Mouse (Mus musculus): ENCODE data around the gene Cspg5. TPM values are rescaled to one million over a fixed set of nuclear protein-coding genes. Genes with fewer than 3 reads are reported as not detected.

Cspg5 gene
- polyA plus RNA-seq, 1 experiment from 2014 or later: 2.1 TPM

DNA sequence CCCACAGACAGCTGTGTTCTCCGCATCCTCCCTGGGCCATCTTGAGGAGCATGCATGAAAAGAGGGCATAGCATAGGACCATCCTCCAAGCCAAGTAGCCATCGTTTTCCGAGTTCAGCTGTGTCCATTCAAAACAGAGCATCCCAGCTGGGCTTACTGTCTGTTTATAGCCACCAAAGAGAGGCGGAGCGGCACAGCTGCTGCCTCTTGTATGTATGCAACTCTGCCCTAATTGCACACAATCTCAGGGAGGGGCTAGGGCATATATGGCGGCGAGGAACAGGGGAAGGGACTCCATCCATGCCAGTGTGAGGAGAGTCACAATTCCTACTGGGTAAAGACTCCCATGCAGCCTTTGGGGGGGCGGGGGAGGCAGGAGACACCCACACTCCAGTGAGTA lies 19.6 kb downstream of the Cspg5 start:
- DNase-seq (ENCODE audit: low spot score): no peak
- WGBS: 87% methylated on average over 8 of the region's 8 CpGs
- Histone ChIP-seq H3K27ac (replicated peaks) (no peak overlapping the region; the same call in 1 of the 2 replicates), H3K27me3 (replicated peaks; ENCODE audit: low read depth, poor library complexity, severe bottlenecking) (no peaks in the 10 kb centered on the region), H3K9me3 (no peaks in the 10 kb centered on the region), H3K36me3 (replicated peaks) (no peaks in the 10 kb centered on the region; the same call in 1 of the 2 replicates), H3K4me1 (no peaks in the 10 kb centered on the region; the same call in 1 of the 2 replicates), H3K4me3 (no peak overlapping the region)

- Histone ChIP-seq H3K4me3 (no peak overlapping the region), H3K27me3 (replicated peaks; ENCODE audit: low read depth, poor library complexity, severe bottlenecking) (no peaks in the 10 kb centered on the region), H3K4me1 (no peaks in the 10 kb centered on the region), H3K36me3 (replicated peaks) (no peaks in the 10 kb centered on the region; the same call in 1 of the 2 replicates), H3K27ac (replicated peaks) (no peak overlapping the region), H3K9me3 (no peaks in the 10 kb centered on the region)
- no peak for DNase-seq (ENCODE audit: low spot score)
- 82% methylated on average over 9 of the region's 9 CpGs for WGBS
Measured at GRCm38 (mm10) chr9:110264991-110265390, 21.4 kb downstream of the Cspg5 start.

GRCm38 (mm10) chr9:110268416-110268815 lies 24.8 kb downstream of the Cspg5 start:
- no peak for DNase-seq (ENCODE audit: low spot score)
- WGBS: 96% methylated on average over 10 of the region's 10 CpGs
- Histone ChIP-seq H3K4me3 (no peak overlapping the region), H3K9me3 (no peaks in the 10 kb centered on the region), H3K27ac (replicated peaks) (no peak overlapping the region), H3K36me3 (replicated peaks) (no peaks in the 10 kb centered on the region), H3K4me1 (no peaks in the 10 kb centered on the region), H3K27me3 (replicated peaks; ENCODE audit: low read depth, poor library complexity, severe bottlenecking) (no peaks in the 10 kb centered on the region)

DNA sequence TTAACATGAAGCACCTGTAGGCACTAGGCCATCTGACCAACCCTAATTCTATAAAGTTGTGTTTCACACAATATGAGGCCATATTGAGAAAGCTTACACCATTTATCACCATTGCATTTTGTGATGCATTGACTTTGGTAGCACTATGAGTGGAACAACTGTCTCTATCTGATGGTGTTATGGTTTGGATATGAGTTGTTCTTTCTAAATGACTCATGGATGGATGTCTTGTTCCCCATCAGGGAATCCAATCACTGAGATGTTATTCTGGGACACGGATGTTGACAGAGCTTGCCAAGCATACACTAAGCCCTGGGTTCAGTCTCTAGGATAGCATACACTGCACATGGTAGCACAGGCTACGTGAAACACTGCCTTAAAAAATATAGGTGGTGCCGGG lies 28.7 kb downstream of the Cspg5 start:
- H3K27ac ChIP-seq (replicated peaks): no peak overlapping the region
- H3K4me1 ChIP-seq: no peaks in the 10 kb centered on the region
- no peak overlapping the region for H3K4me3 ChIP-seq
- DNase-seq (ENCODE audit: low spot score): no peak
- no peaks in the 10 kb centered on the region for H3K27me3 ChIP-seq (replicated peaks; ENCODE audit: low read depth, poor library complexity, severe bottlenecking)
- H3K36me3 ChIP-seq (replicated peaks): no peaks in the 10 kb centered on the region
- no peaks in the 10 kb centered on the region for H3K9me3 ChIP-seq
- WGBS: 93% methylated on average over 3 of the region's 3 CpGs

DNA sequence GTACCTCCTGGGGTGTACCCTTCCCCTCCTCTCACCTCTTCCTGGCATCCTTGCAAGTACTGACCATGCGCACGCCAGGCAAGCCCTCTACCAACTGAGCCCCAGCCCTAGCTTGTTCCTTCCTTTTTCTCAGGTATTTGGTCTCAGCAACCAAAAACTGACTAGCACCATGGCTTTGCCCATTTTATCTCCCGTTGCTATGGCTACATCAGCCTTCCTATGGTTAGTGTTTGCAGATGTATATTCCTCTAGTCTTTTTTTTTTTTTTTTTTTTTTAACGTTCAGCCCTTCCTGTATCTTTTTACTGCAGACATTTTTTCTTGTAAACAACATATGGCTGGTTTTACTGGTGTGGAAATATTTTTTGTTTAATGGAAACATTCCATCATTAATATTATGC lies 29.9 kb downstream of the Cspg5 start:
- no peak overlapping the region for H3K4me3 ChIP-seq
- no peaks in the 10 kb centered on the region for H3K4me1 ChIP-seq
- no peaks in the 10 kb centered on the region for H3K36me3 ChIP-seq (replicated peaks)
- no peak overlapping the region for H3K27ac ChIP-seq (replicated peaks)
- 79% methylated on average over 4 of the region's 4 CpGs for WGBS
- no peaks in the 10 kb centered on the region for H3K27me3 ChIP-seq (replicated peaks; ENCODE audit: low read depth, poor library complexity, severe bottlenecking)
- no peak for DNase-seq (ENCODE audit: low spot score)
- no peaks in the 10 kb centered on the region for H3K9me3 ChIP-seq

DNA sequence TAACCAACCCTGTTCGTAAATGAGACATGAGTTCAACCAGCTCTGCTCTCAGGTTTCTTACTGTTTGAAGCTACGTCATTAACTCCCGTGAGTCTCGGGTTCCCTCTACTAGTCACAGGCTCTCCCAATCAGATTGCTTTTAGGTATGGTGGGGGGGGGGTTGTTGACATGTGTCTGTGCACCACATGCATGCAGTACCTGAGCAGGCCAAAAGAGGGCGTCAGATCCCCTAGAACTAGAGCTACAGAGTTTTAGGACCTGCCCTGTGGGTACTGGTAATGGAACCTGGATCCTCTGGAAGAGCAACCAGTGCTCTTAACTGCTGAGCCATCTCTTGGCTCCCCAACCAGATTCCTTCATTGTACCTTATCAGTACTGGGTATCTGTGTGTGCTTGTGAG lies 32.3 kb downstream of the Cspg5 start:
- no peak overlapping the region for H3K27ac ChIP-seq (replicated peaks)
- no peaks in the 10 kb centered on the region for H3K27me3 ChIP-seq (replicated peaks; ENCODE audit: low read depth, poor library complexity, severe bottlenecking)
- 59% methylated on average over 5 of the region's 5 CpGs for WGBS
- no peak for DNase-seq (ENCODE audit: low spot score)
- no peaks in the 10 kb centered on the region for H3K4me1 ChIP-seq
- H3K9me3 ChIP-seq: no peaks in the 10 kb centered on the region
- no peak overlapping the region for H3K4me3 ChIP-seq
- H3K36me3 ChIP-seq (replicated peaks): no peaks in the 10 kb centered on the region

DNA sequence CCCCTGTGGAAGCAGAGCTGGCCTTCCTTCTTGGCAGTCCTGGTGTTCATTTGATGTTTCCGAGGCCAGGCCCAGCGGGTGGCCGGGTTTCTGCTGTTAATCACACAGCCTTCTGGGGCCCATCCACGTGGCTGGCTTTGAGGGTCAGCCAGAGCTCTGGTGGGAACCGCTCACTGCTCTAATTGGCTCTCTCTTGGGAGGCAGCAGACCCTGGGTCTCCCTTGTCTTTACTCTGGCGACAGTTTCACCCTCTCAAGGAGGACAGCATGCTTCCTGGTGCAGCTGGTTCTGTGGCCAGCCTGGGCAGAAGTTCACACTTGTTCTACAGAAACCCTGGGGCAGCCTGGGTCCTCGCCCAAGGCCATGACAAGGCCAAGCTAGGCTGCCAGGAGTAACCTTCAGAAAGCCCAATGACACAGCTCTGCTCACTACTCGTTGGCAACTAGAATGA lies 33.9 kb downstream of the Cspg5 start:
- H3K4me3 ChIP-seq: no peak overlapping the region
- H3K9me3 ChIP-seq: no peaks in the 10 kb centered on the region
- H3K27me3 ChIP-seq (replicated peaks; ENCODE audit: low read depth, poor library complexity, severe bottlenecking): no peaks in the 10 kb centered on the region
- WGBS: 60% methylated on average over 8 of the region's 8 CpGs
- H3K36me3 ChIP-seq (replicated peaks): no peaks in the 10 kb centered on the region
- no peak overlapping the region for H3K27ac ChIP-seq (replicated peaks)
- no peaks in the 10 kb centered on the region for H3K4me1 ChIP-seq
- DNase-seq (ENCODE audit: low spot score): no peak

GRCm38 (mm10) chr9:110284075-110284697 lies 40.6 kb downstream of the Cspg5 start:
- Histone ChIP-seq H3K27ac (replicated peaks) (no peak overlapping the region), H3K27me3 (replicated peaks; ENCODE audit: low read depth, poor library complexity, severe bottlenecking) (no peaks in the 10 kb centered on the region), H3K4me3 (no peak overlapping the region), H3K9me3 (no peaks in the 10 kb centered on the region), H3K36me3 (replicated peaks) (no peaks in the 10 kb centered on the region), H3K4me1 (peaks cover 9% of the 10 kb centered on the region; the same call in 1 of the 2 replicates)
- WGBS: 97% methylated on average over 10 of the region's 10 CpGs
- no peak for DNase-seq (ENCODE audit: low spot score)

DNA sequence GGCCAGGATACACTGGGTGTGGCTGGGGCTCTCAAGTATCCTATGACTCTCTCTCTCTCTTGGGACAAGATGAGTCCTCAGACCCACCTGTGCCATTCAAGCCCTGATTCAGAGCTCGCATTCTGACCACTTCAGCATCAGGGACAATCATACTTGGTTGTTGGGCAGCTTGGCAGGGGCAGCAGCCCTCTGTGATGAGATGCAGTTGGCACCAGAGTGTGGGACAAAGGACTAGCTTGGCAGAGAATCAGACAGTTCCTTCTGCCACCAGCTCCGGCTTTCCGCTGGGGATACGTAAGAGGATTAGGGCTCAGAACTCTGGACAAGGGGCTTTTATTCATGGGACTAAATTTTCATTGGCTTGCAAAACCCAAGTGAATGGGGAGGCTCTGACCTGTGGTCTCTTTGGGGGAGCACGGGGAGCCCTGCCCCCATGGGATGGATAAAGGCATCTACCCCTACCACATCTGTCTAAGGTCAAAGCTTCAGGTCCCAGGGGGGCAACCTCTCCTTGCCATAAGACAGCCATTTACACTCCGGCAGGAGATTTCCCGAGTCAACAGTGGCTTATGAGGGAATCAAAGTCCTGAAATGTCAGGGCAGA lies 43.8 kb downstream of the Cspg5 start:
- no peak overlapping the region for H3K27ac ChIP-seq (replicated peaks)
- DNase-seq (ENCODE audit: low spot score): no peak
- H3K4me1 ChIP-seq: peaks cover 9% of the 10 kb centered on the region; the same call in 1 of the 2 replicates
- H3K36me3 ChIP-seq (replicated peaks): no peaks in the 10 kb centered on the region
- 70% methylated on average over 7 of the region's 7 CpGs for WGBS
- H3K4me3 ChIP-seq: no peak overlapping the region
- H3K27me3 ChIP-seq (replicated peaks; ENCODE audit: low read depth, poor library complexity, severe bottlenecking): no peaks in the 10 kb centered on the region
- H3K9me3 ChIP-seq: no peaks in the 10 kb centered on the region

GRCm38 (mm10) chr9:110293254-110293718 lies 49.7 kb downstream of the Cspg5 start:
- Histone ChIP-seq H3K36me3 (replicated peaks) (no peaks in the 10 kb centered on the region), H3K9me3 (no peaks in the 10 kb centered on the region), H3K4me3 (no peak overlapping the region), H3K4me1 (peaks cover 11% of the 10 kb centered on the region), H3K27ac (replicated peaks) (no peak overlapping the region), H3K27me3 (replicated peaks; ENCODE audit: low read depth, poor library complexity, severe bottlenecking) (no peaks in the 10 kb centered on the region)
- no peak for DNase-seq (ENCODE audit: low spot score)
- 54% methylated on average over 12 of the region's 12 CpGs for WGBS

GRCm38 (mm10) chr9:110293873-110294415 lies 50.4 kb downstream of the Cspg5 start:
- Histone ChIP-seq H3K36me3 (replicated peaks) (no peaks in the 10 kb centered on the region), H3K27me3 (replicated peaks; ENCODE audit: low read depth, poor library complexity, severe bottlenecking) (no peaks in the 10 kb centered on the region), H3K9me3 (no peaks in the 10 kb centered on the region), H3K4me1 (peaks cover 11% of the 10 kb centered on the region), H3K27ac (replicated peaks) (no peak overlapping the region), H3K4me3 (no peak overlapping the region)
- 86% methylated on average over 13 of the region's 13 CpGs for WGBS
- no peak for DNase-seq (ENCODE audit: low spot score)

- no peak for DNase-seq (ENCODE audit: low spot score)
- H3K4me1 ChIP-seq: peaks cover 11% of the 10 kb centered on the region
- no peaks in the 10 kb centered on the region for H3K9me3 ChIP-seq
- no peak overlapping the region for H3K27ac ChIP-seq (replicated peaks)
- WGBS: 48% methylated on average over 3 of the region's 3 CpGs
- no peaks in the 10 kb centered on the region for H3K27me3 ChIP-seq (replicated peaks; ENCODE audit: low read depth, poor library complexity, severe bottlenecking)
- H3K4me3 ChIP-seq: no peak overlapping the region
- no peaks in the 10 kb centered on the region for H3K36me3 ChIP-seq (replicated peaks)
Measured at GRCm38 (mm10) chr9:110294786-110295185, 51.2 kb downstream of the Cspg5 start.
